Mouse (Mus musculus): ENCODE measurements around the gene Dock1.

The Dock1 gene

GRCm38 (mm10) chr7:135043931-135044765 lies 373.7 kb downstream of the Dock1 start:
- DNase-seq (ENCODE audit: low read depth, low spot score), result no peak

GRCm38 (mm10) chr7:135049416-135049815 lies 379.0 kb downstream of the Dock1 start:
- DNase-seq (ENCODE audit: low read depth, low spot score), result no peak

GRCm38 (mm10) chr7:135053186-135053715 lies 382.8 kb downstream of the Dock1 start:
- no peak for DNase-seq (ENCODE audit: low read depth, low spot score)

- DNase-seq (ENCODE audit: low read depth, low spot score), result no peak
These were observed 384.2 kb downstream of the Dock1 start for GRCm38 (mm10) chr7:135054664-135055063.

GRCm38 (mm10) chr7:135059071-135059470 lies 388.6 kb downstream of the Dock1 start:
- DNase-seq (ENCODE audit: low read depth, low spot score), result peak; percentile 50

DNA sequence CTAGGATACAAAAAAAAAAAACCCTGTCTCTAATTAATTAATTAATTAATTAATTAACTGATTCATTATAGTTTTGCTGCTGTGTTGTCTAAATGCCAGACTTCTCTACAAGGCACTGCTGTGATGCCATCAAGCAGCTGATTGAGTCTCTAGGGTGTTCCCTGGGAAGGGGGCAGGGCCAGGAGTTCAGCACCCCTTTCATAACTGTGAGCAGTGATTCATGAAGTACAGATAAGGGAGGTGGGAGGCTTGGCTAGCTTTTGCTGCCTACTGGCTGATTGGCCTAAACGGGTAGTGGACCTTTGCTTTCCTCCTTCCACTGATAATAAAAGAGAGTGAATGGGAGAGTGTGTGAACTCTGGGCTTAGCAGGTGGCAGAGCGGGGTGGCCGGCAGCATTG lies 389.1 kb downstream of the Dock1 start:
- DNase-seq (ENCODE audit: low read depth, low spot score), result no peak

DNA sequence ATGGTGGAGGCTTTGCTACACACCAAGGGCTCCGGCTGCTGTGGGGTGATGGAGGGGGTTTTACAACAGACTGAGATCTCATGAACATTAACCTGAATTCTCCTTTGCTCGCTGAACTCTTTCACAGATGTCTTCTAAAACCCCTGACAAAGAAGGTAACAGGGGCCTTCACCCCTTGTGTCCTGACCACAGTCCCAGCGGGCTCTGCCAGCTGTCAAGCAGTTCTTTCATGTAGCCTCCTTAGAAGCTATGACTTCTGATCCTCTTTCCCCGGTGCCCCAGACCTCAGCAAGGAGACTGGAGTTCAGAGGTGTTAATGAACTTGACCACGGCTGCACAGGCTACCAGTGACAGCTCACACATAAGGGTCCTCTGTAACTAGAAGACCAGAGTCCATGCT lies 393.4 kb downstream of the Dock1 start:
- no peak for DNase-seq (ENCODE audit: low read depth, low spot score)

GRCm38 (mm10) chr7:135065301-135065700 lies 394.8 kb downstream of the Dock1 start:
- DNase-seq (ENCODE audit: low read depth, low spot score), result no peak

- no peak for DNase-seq (ENCODE audit: low read depth, low spot score)
These were observed 398.4 kb downstream of the Dock1 start for GRCm38 (mm10) chr7:135068887-135069286.

GRCm38 (mm10) chr7:135076904-135077303 lies 406.4 kb downstream of the Dock1 start:
- DNase-seq (ENCODE audit: low read depth, low spot score), result no peak

DNA sequence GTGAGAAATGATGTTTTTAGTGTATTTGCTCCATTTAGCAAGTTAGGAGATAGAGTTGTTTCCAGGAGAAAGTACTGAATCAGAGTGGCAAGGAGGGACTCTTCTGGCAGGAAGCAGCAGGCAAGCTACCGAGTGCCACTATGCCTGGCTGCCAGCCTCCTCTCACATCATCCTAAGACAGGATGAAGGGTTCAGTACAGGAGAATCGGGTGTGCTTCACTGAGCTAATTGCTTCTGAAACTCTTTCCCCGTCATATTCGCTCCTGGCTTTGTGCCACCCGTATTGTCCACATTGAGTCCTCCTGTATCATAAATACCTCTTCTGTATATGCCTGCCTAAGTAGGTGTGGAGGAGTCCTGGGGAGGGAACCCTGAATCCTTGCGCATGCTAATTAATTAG lies 406.9 kb downstream of the Dock1 start:
- DNase-seq (ENCODE audit: low read depth, low spot score), result no peak

- no peak for DNase-seq (ENCODE audit: low read depth, low spot score)
These were observed 407.4 kb downstream of the Dock1 start for GRCm38 (mm10) chr7:135077806-135078205.

DNA sequence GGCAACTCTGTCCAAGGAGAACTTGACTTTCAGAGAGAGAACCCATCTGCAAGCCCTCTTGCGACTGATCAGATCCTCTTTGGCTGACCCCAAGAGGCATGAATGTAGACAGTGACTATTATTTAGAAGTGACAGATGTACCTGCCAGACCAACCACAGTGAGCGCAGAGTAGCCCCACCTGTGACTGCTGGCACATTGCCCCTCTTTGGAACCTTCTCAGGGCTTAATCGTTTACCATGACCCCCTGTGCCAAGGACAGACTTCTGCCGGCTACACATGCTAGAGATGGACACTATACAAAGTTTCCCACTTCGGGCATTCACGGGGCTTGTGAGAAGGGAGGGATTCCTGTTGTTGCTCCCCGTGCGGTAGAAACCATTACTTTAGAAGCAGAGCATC lies 413.0 kb downstream of the Dock1 start:
- no peak for DNase-seq (ENCODE audit: low read depth, low spot score)

GRCm38 (mm10) chr7:135084069-135084468 lies 413.6 kb downstream of the Dock1 start:
- no peak for DNase-seq (ENCODE audit: low read depth, low spot score)

- no peak for DNase-seq (ENCODE audit: low read depth, low spot score)
These were observed 416.1 kb downstream of the Dock1 start for GRCm38 (mm10) chr7:135086556-135086955.

- no peak for DNase-seq (ENCODE audit: low read depth, low spot score)
These were observed 419.2 kb downstream of the Dock1 start for GRCm38 (mm10) chr7:135089626-135090025.

DNA sequence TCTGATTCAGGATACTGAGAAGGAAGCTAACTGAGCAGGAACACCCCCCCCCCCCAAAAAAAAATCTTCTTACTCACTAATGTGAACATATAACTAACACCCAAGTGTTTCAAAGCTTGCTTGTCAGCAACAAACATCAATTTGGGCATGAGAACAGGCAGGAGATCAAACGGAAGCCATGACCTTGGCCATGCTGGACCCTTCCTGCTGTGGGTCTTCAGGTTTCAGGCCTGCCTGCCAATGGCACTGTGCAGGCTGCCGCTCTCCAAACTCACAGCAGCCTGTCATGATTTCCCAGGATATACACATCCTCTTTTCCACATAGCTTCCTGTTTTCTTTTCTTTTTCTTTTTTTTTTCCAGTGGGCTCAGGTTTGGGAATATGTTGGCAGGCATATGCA lies 423.4 kb downstream of the Dock1 start:
- no peak for DNase-seq (ENCODE audit: low read depth, low spot score)

DNA sequence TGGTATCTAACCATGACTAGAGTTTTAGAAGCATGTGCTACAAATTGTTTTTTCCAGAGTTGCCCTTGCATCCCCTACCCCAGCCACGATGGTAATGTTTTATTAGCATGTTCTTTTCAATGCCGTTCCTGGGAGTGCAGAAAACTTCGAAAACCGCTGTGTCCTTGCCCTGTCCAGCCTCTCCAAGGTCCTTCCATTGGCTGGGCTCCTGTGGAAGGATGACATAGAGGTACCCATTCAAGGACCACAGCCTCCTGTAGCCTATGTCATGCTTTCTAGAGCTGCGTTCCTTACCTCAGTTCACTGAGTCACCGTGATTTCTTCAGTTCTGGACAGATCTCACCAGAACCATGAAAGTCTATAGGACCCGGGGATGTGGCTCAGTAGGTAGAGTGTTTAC lies 431.5 kb downstream of the Dock1 start:
- DNase-seq (ENCODE audit: low read depth, low spot score), result no peak

DNA sequence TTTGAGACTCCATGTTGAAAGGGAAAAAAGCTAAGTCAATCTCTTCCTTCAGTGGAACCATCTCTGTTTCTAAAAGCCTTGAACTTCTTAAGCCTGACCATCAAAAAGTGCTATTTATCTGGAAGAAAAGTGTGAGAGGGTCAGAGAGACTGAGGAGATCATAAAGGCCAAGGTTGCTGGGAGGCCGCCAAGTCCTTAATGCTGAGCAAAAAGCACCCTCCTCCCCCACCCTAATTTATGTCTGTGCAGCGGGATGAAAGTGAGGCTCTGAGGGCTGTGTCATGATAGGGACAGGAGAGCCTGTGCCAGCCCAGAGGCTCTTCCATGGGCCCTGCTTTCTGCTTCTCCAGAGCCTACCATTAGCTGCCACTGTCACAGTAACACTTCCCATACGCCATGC lies 436.1 kb downstream of the Dock1 start:
- DNase-seq (ENCODE audit: low read depth, low spot score), result no peak

- no peak for DNase-seq (ENCODE audit: low read depth, low spot score)
These were observed 439.9 kb downstream of the Dock1 start for GRCm38 (mm10) chr7:135110307-135110706.

GRCm38 (mm10) chr7:135125296-135126065 lies 455.0 kb downstream of the Dock1 start:
- DNase-seq (ENCODE audit: low read depth, low spot score), result no peak

GRCm38 (mm10) chr7:135132461-135132860 lies 462.0 kb downstream of the Dock1 start:
- no peak for DNase-seq (ENCODE audit: low read depth, low spot score)

DNA sequence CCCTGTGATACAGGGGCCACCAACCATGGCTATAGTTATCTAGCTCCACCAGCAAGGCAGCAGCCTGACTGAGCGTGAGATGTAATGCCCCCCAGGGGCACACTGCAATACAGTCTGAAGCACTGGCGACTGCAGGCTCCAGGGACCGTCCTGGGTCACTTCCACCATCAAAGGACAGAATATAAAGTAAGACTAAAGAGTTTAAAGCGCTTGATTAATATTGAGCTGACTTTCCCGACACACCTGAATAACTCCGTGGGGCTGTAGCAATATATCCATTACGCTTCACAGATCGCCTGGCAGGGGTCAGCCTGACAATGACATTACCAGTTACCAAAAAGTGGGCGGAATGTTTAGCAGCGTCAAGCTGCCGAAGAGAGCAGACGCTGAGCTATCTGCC lies 464.2 kb downstream of the Dock1 start:
- DNase-seq (ENCODE audit: low read depth, low spot score), result no peak

Data from telencephalon, adult 2 months (tissue).